Mouse (Mus musculus): ENCODE results near the gene Arhgef33. TPM values are rescaled to one million over a fixed set of nuclear protein-coding genes. Genes with fewer than 3 reads are reported as not detected.

Arhgef33 gene
- polyA plus RNA-seq, 1 experiment from 2014 or later: 1.5 TPM

- WGBS: 95% methylated on average over 1 of the region's 1 CpGs
- no peak for ATAC-seq (ENCODE audit: low FRiP score)
- no peaks in the 10 kb centered on the region for H3K4me1 ChIP-seq (replicated peaks; ENCODE audit: control insufficient read depth, insufficient read depth, low read length)
- no peaks in the 10 kb centered on the region for H3K9me3 ChIP-seq (ENCODE audit: control insufficient read depth, low read length)
- DNase-seq (ENCODE audit: low spot score): no peak
- no peaks in the 10 kb centered on the region for H3K27me3 ChIP-seq (ENCODE audit: control insufficient read depth, insufficient read depth, low read length)
- H3K4me2 ChIP-seq (replicated peaks): no peak overlapping the region
- H3K27ac ChIP-seq: no peak overlapping the region
- no peak overlapping the region for H3K4me3 ChIP-seq (replicated peaks; ENCODE audit: low read length)
- H3K36me3 ChIP-seq (replicated peaks; ENCODE audit: control insufficient read depth, insufficient read depth): peaks cover 61% of the 10 kb centered on the region
- H3K9ac ChIP-seq: no peak overlapping the region
Measured at GRCm38 (mm10) chr17:80420998-80421397, 113.8 kb downstream of the Arhgef33 start.

GRCm38 (mm10) chr17:80426171-80426570 lies 119.0 kb downstream of the Arhgef33 start:
- Histone ChIP-seq H3K4me1 (replicated peaks; ENCODE audit: control insufficient read depth, insufficient read depth, low read length) (no peaks in the 10 kb centered on the region), H3K27me3 (ENCODE audit: control insufficient read depth, insufficient read depth, low read length) (no peaks in the 10 kb centered on the region), H3K4me2 (replicated peaks) (no peak overlapping the region), H3K4me3 (replicated peaks; ENCODE audit: low read length) (no peak overlapping the region), H3K9me3 (ENCODE audit: control insufficient read depth, low read length) (no peaks in the 10 kb centered on the region), H3K9ac (no peak overlapping the region), H3K36me3 (replicated peaks; ENCODE audit: control insufficient read depth, insufficient read depth) (peaks cover 25% of the 10 kb centered on the region), H3K27ac (no peak overlapping the region)
- no peak for DNase-seq (ENCODE audit: low spot score)
- no peak for ATAC-seq (ENCODE audit: low FRiP score)
- WGBS: 91% methylated on average over 7 of the region's 7 CpGs

GRCm38 (mm10) chr17:80426901-80427300 lies 119.7 kb downstream of the Arhgef33 start:
- Histone ChIP-seq H3K9me3 (ENCODE audit: control insufficient read depth, low read length) (no peaks in the 10 kb centered on the region), H3K4me2 (replicated peaks) (no peak overlapping the region), H3K36me3 (replicated peaks; ENCODE audit: control insufficient read depth, insufficient read depth) (peaks cover 25% of the 10 kb centered on the region), H3K27ac (no peak overlapping the region), H3K4me3 (replicated peaks; ENCODE audit: low read length) (no peak overlapping the region), H3K4me1 (replicated peaks; ENCODE audit: control insufficient read depth, insufficient read depth, low read length) (no peaks in the 10 kb centered on the region), H3K27me3 (ENCODE audit: control insufficient read depth, insufficient read depth, low read length) (no peaks in the 10 kb centered on the region), H3K9ac (no peak overlapping the region)
- WGBS: 85% methylated on average over 5 of the region's 5 CpGs
- ATAC-seq (ENCODE audit: low FRiP score): no peak
- DNase-seq (ENCODE audit: low spot score): no peak

- Histone ChIP-seq H3K4me3 (replicated peaks; ENCODE audit: low read length) (no peak overlapping the region), H3K36me3 (replicated peaks; ENCODE audit: control insufficient read depth, insufficient read depth) (peaks cover 22% of the 10 kb centered on the region), H3K27ac (no peak overlapping the region), H3K27me3 (ENCODE audit: control insufficient read depth, insufficient read depth, low read length) (no peaks in the 10 kb centered on the region), H3K4me2 (replicated peaks) (no peak overlapping the region), H3K9me3 (ENCODE audit: control insufficient read depth, low read length) (no peaks in the 10 kb centered on the region), H3K9ac (no peak overlapping the region), H3K4me1 (replicated peaks; ENCODE audit: control insufficient read depth, insufficient read depth, low read length) (no peaks in the 10 kb centered on the region)
- whole genome bisulfite sequencing: 55% methylated on average over 2 of the region's 2 CpGs
- ATAC-seq (ENCODE audit: low FRiP score) (no peak), DNase-seq (ENCODE audit: low spot score) (no peak)
Measured at GRCm38 (mm10) chr17:80427966-80428365, 120.8 kb downstream of the Arhgef33 start.

GRCm38 (mm10) chr17:80431997-80432396 lies 124.8 kb downstream of the Arhgef33 start:
- no peaks in the 10 kb centered on the region for H3K27me3 ChIP-seq (ENCODE audit: control insufficient read depth, insufficient read depth, low read length)
- WGBS: 98% methylated on average over 9 of the region's 9 CpGs
- H3K4me2 ChIP-seq (replicated peaks): no peak overlapping the region
- H3K9me3 ChIP-seq (ENCODE audit: control insufficient read depth, low read length): no peaks in the 10 kb centered on the region
- no peaks in the 10 kb centered on the region for H3K4me1 ChIP-seq (replicated peaks; ENCODE audit: control insufficient read depth, insufficient read depth, low read length)
- H3K27ac ChIP-seq: no peak overlapping the region
- DNase-seq (ENCODE audit: low spot score) (no peak), ATAC-seq (ENCODE audit: low FRiP score) (no peak)
- H3K9ac ChIP-seq: no peak overlapping the region
- H3K36me3 ChIP-seq (replicated peaks; ENCODE audit: control insufficient read depth, insufficient read depth): peaks cover 30% of the 10 kb centered on the region
- H3K4me3 ChIP-seq (replicated peaks; ENCODE audit: low read length): no peak overlapping the region

- ATAC-seq (ENCODE audit: low FRiP score) (no peak), DNase-seq (ENCODE audit: low spot score) (no peak)
- Histone ChIP-seq H3K9ac (no peak overlapping the region), H3K4me2 (replicated peaks) (no peak overlapping the region), H3K27me3 (ENCODE audit: control insufficient read depth, insufficient read depth, low read length) (no peaks in the 10 kb centered on the region), H3K27ac (no peak overlapping the region), H3K4me1 (replicated peaks; ENCODE audit: control insufficient read depth, insufficient read depth, low read length) (no peaks in the 10 kb centered on the region), H3K36me3 (replicated peaks; ENCODE audit: control insufficient read depth, insufficient read depth) (peaks cover 39% of the 10 kb centered on the region), H3K4me3 (replicated peaks; ENCODE audit: low read length) (no peak overlapping the region), H3K9me3 (ENCODE audit: control insufficient read depth, low read length) (no peaks in the 10 kb centered on the region)
- 75% methylated on average over 3 of the region's 3 CpGs for WGBS
Measured at GRCm38 (mm10) chr17:80434430-80434829, 127.2 kb downstream of the Arhgef33 start.

GRCm38 (mm10) chr17:80435680-80436079 lies 128.5 kb downstream of the Arhgef33 start:
- Histone ChIP-seq H3K4me2 (replicated peaks) (no peak overlapping the region), H3K4me1 (replicated peaks; ENCODE audit: control insufficient read depth, insufficient read depth, low read length) (no peaks in the 10 kb centered on the region), H3K9ac (no peak overlapping the region), H3K36me3 (replicated peaks; ENCODE audit: control insufficient read depth, insufficient read depth) (peaks cover 37% of the 10 kb centered on the region), H3K27me3 (ENCODE audit: control insufficient read depth, insufficient read depth, low read length) (no peaks in the 10 kb centered on the region), H3K4me3 (replicated peaks; ENCODE audit: low read length) (no peak overlapping the region), H3K27ac (no peak overlapping the region), H3K9me3 (ENCODE audit: control insufficient read depth, low read length) (no peaks in the 10 kb centered on the region)
- DNase-seq (ENCODE audit: low spot score) (no peak), ATAC-seq (ENCODE audit: low FRiP score) (no peak)
- WGBS: 89% methylated on average over 5 of the region's 5 CpGs

GRCm38 (mm10) chr17:80445433-80445832 lies 138.2 kb downstream of the Arhgef33 start:
- Histone ChIP-seq H3K27ac (no peak overlapping the region), H3K4me2 (replicated peaks) (no peak overlapping the region), H3K4me1 (replicated peaks; ENCODE audit: control insufficient read depth, insufficient read depth, low read length) (no peaks in the 10 kb centered on the region), H3K4me3 (replicated peaks; ENCODE audit: low read length) (no peak overlapping the region), H3K36me3 (replicated peaks; ENCODE audit: control insufficient read depth, insufficient read depth) (peaks cover 76% of the 10 kb centered on the region), H3K27me3 (ENCODE audit: control insufficient read depth, insufficient read depth, low read length) (no peaks in the 10 kb centered on the region), H3K9me3 (ENCODE audit: control insufficient read depth, low read length) (no peaks in the 10 kb centered on the region), H3K9ac (no peak overlapping the region)
- DNase-seq (ENCODE audit: low spot score): no peak
- WGBS: 95% methylated on average over 7 of the region's 7 CpGs
- no peak for ATAC-seq (ENCODE audit: low FRiP score)

GRCm38 (mm10) chr17:80446470-80446869 lies 139.3 kb downstream of the Arhgef33 start:
- no peak overlapping the region for H3K9ac ChIP-seq
- H3K27me3 ChIP-seq (ENCODE audit: control insufficient read depth, insufficient read depth, low read length): no peaks in the 10 kb centered on the region
- H3K4me1 ChIP-seq (replicated peaks; ENCODE audit: control insufficient read depth, insufficient read depth, low read length): no peaks in the 10 kb centered on the region
- no peaks in the 10 kb centered on the region for H3K9me3 ChIP-seq (ENCODE audit: control insufficient read depth, low read length)
- no peak overlapping the region for H3K4me2 ChIP-seq (replicated peaks)
- 98% methylated on average over 5 of the region's 5 CpGs for WGBS
- ATAC-seq (ENCODE audit: low FRiP score) (no peak), DNase-seq (ENCODE audit: low spot score) (no peak)
- no peak overlapping the region for H3K27ac ChIP-seq
- no peak overlapping the region for H3K4me3 ChIP-seq (replicated peaks; ENCODE audit: low read length)
- H3K36me3 ChIP-seq (replicated peaks; ENCODE audit: control insufficient read depth, insufficient read depth): peaks cover 72% of the 10 kb centered on the region

Measured in hindbrain, embryonic 14.5 days (tissue).